Mouse (Mus musculus) gastrocnemius, adult 18-20 months (tissue): ENCODE measurements around the gene Plcb2. TPM values are rescaled to one million over a fixed set of nuclear protein-coding genes. Genes with fewer than 3 reads are reported as not detected.

Source experiments
- DNase-seq: peaks from one replicate; pipeline ENCODE4 v3.0.0; 2021; ENCODE audit warnings: low spot score
- total RNA-seq, 2 experiments: library from RNA; stranded (reverse); gene quantifications; 2 replicates each; pipeline ENCODE4 v1.2.3; 2021

Plcb2 gene
- total RNA-seq, 2 experiments from 2014 or later: 0.12 to 0.23 TPM

DNA sequence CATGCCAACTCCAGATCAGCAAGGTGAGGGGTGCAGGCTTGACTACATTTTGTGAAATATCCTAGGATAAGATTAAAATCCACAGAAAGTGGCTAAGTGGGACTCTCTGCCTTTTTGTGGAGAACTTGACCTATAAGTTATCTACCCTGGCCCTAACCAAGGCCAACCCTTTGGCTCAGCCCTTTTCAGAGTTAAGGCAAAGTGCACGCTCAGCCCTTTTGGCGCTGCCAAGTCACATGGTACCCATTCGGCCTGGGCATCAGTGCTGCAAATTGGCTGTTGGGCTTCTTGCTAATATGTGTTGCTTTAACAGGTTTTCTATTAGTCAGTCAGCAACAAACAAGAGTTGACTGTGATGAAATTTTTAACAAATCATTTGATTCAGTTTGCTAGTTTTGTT, 40.4 kb downstream of the Plcb2 start:
- DNase-seq: no peak

DNA sequence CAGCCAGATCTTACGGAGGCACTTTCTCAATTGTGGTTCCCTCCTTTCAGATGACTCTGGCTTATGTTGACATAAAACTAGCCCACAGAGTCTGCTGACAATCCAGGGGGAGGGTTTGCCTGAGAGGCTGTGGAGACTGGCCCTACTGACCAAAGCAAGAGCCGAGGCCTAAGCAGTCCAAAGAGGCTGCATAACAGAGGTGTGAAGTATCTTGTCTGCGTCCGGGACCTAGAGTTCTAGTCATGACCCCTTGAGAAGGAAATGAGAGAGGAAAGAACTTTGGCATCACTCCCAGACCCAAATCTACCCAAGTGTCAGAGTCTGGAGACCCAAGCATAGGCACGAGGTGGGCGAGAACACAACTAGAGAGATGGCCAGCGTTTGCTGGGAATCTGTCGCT, 41.5 kb downstream of the Plcb2 start:
- no peak for DNase-seq

DNA sequence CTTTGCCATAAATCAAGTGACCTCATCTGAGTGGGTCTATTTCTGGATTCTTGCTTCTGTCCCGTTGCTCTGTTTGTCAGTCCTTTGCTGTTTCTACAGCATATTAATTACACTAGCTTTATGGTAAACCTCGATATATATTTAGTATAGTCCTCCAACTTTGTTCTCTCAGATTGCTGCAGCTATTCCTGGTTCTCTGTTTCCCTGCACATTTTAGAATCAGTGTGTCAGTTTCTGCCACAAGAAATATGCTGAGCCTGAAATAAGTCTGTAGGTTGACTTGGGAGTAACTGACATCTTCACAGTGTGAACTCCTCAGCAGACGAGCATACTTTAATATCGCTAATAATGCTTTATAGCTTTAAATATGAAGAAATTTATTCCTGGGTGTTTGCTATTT, 43.1 kb downstream of the Plcb2 start:
- no peak for DNase-seq

DNA sequence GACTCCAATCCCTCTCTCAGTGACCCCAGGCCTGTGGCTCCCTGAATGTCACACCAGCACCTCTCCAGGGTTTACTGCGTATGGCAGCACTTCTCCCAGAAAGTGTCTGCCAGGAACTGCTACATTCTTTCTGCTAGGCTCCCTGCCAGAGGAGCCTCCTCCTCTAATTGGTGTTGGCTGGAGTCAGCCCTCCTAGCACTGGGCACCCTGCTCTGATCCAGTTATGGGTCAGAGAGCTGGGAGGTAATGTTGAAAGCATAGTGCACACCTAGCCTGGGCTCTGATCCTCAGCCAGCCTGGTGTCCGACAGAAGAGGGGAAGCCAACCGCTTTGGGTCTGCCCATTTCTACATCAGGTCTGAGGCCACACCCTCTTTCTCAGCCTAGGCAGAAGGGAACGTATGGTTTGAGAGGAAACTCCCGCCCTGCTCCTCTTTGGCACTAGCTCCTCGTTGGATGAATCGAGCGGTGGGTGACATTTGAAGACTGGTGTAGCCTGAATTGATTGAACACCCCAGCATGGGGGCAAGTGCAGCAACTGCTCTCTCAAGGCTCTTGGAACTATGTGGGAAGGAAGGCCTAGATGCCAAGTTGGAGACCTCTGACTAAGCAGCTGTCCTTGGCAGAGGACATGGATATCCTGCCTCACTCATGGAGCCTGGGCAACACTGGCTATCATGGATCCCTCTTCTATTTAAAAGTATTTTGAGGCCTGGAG, 45.5 kb downstream of the Plcb2 start:
- DNase-seq: no peak

DNA sequence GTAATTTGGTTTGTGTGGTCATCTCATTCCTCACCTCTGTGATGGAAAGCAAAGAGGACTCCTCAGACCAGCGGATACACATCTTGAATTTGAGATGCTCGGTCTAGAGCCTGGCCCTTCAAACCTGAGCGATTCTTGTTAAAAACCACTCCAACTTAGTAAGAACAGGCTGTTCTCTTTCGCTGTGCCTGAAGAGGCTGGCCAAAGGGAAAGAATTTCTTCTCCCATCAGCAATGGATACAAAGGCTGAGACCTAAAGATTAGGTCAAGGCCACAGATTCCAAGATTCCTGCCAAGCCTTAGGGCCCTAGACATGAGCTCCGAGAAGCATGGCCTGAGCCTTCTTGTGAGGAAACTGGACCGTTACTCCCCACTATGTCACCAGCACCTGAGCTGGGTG, 47.3 kb downstream of the Plcb2 start:
- DNase-seq: no peak

DNA sequence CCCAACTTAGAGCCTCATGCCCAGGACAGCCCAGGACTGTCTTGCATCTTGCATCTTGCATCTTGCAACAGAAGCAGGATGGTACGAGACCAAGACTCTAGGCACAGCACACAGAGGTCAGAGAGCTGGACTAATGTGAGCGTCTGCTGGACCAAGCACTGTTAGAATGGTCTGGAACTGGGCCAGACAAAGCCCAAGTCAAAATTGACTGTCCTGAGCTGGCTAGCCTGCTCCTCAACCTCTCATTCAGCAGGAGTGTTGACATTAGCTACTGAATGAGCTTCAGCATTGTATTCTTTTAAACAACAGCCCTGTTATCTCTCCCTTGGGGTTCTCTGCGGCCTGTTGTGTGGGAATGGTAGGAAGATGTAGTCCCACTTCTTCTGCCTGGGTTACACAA, 48.7 kb downstream of the Plcb2 start:
- DNase-seq: no peak

DNA sequence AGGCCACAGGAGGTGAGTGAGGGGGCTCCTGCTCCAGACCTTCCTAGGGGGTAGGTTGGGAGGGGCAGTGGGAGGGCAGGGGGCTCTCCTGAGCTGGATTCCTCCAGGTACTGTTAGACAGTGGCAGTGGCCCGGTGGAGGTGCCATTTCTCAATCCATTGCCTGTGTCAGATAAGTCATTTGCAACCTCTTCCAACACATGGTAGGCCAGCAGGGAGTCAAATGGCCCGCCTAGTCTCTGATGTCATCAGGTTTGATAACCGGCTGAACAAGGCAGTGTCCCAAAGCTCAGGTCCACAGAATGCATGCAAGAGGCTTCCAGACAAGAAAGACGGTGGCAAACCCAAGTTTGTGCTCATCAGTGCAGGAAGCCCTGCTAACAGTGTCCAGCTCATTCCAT, 50.4 kb downstream of the Plcb2 start:
- DNase-seq: no peak

DNA sequence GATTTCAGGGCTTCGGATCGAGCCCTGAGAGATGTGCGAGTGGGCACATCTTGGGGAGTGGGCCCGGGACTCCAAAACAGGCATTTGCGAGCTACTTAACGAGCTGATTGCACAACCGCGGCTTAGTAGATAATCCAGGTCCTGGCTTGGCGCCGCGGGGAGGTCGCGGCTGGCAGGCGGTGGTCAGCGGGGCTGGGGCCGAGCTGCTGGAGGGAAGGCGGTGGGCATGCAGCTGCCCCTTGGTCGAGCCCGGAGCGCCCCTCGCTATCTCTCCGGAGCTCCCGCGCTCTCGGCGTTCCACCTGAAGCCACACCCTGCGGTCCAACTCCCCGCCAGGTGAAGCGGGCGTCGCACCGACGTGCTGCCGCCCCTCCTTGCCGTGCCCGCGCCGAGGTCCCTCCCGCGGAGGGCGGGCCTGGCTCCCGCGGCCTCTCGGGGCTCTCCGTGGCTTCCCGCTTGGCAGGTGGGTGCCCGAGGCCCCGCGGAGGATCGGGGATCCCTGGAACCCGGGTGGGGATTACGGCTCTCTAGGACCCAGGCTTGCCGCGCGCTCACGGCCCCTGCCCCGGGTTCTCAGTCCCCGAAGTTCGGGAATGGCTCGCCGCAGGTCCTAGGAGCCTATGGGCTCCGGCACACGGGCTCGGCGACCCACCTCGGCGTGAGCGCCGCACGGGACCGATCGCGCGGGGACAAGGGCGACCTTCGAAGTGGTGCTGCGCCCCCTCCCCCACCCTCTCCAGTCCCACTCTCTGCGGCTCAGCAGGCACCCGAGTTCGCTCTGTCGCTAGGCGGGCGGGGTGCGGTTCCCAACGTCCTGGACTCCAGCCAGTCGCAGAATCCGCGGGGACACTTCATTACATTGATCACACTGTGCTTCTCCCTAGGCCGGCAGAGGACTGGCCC, 51.1 kb downstream of the Plcb2 start:
- DNase-seq: no peak

DNA sequence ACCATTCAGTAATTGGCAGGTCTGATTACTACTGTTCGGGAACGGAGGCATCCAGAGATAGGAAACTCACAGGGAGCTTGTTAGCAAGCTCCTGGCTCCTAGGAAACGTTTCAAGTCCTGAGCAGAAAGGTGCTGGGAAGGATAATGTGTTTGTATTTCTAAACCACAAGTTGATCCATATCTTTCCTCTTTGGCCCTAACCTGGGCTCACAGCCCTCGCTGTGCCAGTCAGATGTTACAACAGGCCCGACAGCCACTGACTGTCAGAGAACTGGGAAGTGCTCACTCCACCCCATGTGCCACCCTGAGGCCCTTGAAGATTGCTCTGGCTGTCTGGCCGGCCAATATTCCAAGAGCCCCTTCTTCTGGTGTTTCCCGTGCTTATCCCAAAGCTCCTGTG, 53.7 kb downstream of the Plcb2 start:
- DNase-seq: no peak

DNA sequence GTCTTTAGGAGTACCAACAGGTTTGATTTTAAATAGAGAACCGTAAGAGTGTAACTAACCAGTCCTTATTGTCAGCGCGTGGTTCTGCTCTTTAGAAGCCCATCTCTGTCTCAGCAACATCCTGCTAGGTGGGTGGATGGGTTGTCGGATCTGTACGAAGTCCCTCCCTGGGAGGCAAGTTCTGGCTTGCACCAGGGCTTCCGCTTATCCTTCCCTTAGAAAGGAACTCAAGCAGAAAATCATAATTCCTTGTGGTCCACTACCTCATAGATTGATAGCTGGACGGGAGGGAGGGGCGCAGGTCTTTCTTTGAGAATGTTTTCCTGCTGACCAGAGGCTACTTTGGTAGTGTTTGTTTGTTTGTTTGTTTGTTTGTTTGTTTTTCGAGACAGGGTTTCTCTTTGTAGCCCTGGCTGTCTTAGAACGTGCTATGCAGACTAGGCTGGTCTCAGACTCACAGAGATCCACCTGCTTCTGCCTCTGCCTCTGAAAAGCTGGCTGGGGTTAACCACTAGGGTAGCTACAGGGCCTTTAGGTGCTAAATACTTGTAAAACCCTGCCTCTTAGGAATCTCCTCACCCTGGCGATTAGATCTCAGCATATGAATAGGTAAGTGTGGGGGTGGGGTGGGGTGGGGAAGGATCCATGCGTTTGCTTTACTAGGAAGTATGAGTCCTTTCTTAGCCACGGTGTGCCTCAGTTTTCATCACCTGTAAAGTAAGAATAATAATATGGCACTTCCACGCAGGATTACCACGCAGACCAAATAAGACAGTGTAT, 54.4 kb downstream of the Plcb2 start:
- DNase-seq: no peak

DNA sequence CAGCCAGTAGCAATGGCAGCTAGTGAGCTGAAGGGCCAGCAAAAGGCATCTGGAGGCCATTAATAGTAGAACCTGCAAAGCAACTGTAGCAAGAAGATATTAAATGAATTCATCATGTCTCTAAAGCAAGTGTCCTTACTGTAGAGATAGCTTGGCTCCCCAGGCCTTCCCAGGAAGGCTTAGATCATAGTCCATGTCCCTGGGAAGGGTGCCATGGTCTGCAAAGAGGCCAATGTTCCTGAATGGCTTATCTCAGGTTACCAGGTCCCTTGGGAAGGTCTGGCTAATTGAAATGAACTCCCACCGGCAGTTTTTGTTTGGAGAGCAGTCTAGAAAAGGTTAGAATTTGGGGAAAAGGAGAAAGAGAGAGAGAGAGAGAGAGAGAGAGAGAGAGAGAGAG, 56.5 kb downstream of the Plcb2 start:
- no peak for DNase-seq

DNA sequence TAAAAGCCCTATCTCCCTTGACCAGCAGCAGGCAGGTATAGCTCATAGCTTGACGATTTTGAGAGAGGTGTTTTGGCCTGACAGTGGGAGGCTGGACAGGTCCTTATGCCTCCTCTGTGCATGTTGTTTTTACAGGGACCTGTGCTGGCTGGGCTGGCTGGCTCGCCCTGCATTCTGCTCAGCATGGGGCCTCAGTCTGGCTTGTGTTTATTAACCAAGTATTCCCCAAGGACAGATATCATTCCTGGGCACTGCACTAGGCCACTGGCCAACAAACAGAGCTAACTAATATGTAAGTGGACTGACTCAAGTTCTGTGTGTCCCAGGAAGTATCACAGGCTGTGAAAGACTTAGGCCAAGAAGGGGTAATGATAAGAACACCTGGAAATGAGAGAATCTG, 58.5 kb downstream of the Plcb2 start:
- no peak for DNase-seq

DNA sequence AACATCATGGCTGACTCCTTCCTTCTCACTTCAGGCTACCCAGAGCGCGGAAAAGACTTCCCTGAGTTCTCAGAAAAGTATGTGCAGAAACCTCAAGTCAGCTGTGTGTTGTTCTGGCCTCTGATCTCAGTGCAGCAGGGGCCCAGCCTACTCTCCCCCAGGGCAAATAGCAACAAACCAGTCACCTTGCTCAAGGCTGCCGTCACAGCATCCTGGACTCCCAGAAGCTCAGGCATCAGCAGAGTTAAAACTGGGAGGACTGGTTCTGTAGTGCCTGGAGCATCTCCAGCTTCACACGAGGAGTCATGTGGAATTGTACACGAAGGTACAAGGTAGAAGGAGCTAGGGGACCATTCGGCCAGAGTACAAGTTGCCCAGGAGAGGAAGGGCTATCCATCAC, 59.0 kb downstream of the Plcb2 start:
- DNase-seq: no peak

DNA sequence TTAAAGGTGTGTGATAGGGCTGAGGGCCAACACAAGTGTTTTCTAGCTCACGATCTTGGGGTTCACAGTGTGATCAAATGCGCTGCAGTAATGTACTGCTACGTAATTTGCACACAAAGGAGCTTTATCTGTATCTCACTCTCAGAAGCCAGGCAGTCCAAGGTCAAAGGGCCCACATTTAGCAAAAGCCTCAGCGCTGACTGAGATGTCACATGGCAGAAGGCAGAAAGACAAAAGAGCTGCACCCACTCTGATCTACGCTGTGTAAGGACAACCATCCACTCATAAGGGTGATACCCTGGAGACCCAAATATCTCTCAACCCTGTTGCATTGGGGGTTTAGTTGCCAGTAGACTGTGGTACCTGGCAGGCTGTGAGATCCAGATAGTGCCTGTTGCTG, 61.1 kb downstream of the Plcb2 start:
- no peak for DNase-seq

DNA sequence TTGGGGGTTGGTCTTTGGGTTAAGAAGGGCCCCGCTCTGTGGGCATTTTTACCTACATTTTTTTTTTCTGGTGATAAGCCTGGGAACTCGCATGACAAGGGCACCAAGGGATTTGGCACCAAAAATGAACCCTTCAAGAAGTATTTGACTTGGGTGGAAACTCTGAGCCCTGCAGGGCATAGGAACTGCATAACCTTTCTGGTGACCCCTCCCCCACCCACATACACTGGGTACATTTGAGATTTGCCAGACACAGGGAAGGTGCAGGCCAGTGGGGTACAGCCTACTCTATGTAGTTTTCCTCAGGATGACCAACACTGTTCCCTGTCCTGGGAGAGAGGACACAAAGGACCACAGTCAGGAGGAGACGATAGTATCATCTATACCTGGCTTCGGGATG, 62.6 kb downstream of the Plcb2 start:
- no peak for DNase-seq

DNA sequence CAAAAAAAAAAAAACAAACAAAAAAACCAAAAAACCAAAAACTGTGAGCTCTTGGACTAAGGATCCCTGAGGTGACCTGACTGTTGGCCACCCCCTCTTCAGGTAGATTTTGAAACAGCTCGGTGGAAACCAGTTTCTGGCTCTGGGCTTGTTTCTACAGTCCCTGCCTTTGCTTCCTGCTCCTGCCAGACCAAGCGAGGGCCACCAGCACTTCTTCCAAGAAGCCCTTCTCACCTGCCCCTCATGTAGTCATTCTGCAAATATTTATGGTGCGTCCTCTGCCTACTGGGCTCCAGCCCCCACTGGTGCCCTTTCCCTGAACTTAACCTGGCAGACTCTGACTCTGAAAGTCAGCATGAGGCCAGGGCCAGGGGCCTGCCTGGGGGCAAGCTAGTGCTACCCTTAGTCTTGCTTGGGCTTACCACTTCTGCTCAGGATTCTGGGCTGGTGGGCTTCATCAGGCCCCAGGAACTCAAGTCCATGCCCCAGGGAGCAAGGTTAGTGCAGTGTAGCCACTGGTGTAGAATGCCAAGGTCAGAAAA, 63.2 kb downstream of the Plcb2 start:
- DNase-seq: no peak

DNA sequence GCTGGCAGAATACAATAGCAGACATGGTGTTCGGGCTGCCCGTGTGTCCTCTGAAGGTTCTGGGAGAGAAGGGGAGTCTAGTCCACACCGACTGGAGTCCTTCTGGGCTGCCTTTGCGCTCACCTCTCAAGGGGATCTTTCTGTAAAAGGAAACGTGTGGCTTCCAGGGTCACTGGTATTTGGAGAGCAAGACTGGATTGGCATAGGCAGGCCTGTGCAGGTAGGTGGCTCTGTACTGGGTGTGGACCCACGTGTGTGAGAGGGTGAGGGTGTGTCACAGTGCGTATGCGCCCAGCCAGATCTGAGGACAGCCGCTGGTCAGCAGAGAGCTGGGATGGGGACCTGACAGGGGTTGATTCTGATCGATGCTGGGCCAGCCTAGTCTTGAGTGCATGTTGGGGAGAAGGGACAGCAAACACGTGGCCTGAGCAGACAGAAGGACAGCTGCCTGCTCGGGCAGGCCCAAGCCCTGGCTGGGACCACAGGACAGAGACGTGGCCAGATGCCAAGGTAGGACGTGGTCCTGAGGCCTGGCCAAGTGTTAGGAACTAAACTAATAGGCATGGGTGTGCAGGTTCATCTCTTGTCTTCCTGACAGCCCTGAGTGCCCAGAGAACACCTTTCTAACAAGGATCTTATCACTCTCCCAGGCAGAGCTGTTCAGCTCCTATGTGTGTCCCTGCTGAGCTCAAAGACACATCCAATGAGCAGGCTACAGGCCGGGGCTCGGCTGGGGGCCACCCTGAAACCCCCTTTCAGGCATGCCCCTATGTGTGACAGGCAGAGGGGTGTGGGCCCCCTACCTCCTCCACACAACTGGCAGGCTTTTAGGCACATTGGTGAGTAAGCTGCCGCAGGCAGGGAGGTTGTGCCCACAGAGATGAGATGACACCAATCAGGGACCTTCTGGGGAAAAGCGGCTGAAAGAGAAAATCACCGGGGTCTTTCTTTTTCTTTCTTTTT, 64.2 kb downstream of the Plcb2 start:
- no peak for DNase-seq

DNA sequence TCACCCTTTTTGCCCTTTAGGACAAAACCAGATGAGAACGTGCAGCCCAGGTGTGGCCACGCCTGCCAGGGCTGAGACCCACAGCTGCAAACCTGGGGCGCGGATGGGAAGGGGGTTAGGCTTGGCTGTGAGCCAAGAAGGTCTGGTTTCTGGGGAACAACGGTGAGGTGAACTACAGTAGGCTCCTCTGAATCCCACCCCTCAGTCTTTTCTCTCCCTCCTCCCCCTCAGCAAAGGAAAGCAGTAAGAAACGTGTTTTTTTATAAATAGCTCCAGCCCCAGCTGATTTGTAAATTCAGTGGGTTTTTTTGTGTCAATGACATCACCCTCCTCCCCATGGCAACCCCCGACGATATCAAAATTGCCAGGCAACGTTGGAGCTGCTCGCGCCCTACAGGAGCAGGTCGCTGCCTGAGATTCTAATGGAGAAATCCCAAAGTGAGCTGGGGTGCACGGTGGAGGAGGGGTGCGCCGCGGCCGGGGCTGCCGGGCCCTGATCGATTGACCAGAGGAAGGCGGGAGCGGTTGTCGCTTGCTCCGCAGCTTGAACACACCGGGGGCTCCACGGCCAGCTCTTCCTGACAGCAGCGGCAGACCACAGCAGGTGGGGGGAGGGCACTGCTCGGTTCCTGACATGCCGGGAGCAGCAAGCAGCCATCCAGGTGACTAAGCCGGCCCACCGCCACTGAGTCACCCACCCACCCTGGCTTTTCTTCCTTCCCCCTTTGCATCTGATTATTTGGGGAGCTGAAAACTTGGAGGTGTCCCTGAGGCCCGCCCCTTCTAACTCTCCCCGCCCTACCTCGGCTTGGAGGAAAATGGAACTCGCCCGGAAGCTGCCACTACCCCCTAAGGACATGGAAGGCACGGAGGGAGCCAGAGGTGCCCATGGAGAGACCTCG, 65.1 kb downstream of the Plcb2 start, which contains the start of gene Pak6:
Pak6 (plus strand) TSS at position 402 of the 902 bp plus-strand sequence.
- no peak for DNase-seq

DNA sequence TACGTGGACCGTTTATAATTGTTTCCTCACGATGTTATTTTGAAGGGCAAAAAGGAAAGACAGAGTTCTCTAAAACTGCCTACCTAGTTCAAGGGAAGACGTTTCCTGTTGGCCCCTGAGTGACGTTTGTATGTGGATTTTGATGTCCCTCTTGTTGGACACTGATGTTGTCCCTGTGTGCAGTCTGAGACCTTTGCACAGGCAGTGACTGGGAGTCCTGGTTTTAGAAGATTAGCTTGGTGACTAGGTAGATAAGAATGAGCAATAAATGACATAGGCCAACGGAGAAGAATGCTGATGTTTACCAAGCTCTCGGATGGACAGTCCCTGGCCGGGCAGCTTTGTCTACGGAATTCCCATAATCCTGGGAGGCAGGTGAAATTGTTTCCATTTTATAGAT, 66.3 kb downstream of the Plcb2 start:
- DNase-seq: no peak
